Mouse (Mus musculus): ENCODE results near the gene Gm21874. TPM values are rescaled to one million over a fixed set of nuclear protein-coding genes. Genes with fewer than 3 reads are reported as not detected.
"Not testable (repeated sequence)": the region's sequence is repeated elsewhere in the genome, so short reads cannot be mapped to it uniquely, and the experiment has no call there.

Gene Gm21874
- total RNA-seq (2015; ENCODE audit: low replicate concordance) (not detected in 2 replicates), total RNA-seq (2017; ENCODE audit: low replicate concordance) (not detected in 2 replicates)

GRCm38 (mm10) chrY:9416048-9416447 lies at the start of gene Gm21874:
TSS of gene Gm21874 (minus strand) at chrY:9416148.
- not testable (repeated sequence) for ATAC-seq (replicated peaks; ENCODE audit: low FRiP score, poor library complexity, severe bottlenecking)

Other genes starting within 250 kb of the Gm21874 start
- gene Gm21721, start 214.0 kb downstream of the Gm21874 start, total RNA-seq (2015; ENCODE audit: low replicate concordance): not detected in 2 replicates
- gene Gm21721, start 214.0 kb downstream of the Gm21874 start, total RNA-seq (2017; ENCODE audit: low replicate concordance): not detected in 2 replicates
- not detected in 2 replicates for gene Gm21812, start 69.0 kb downstream of the Gm21874 start, total RNA-seq (2015; ENCODE audit: low replicate concordance)
- gene Gm21812, start 69.0 kb downstream of the Gm21874 start, total RNA-seq (2017; ENCODE audit: low replicate concordance): not detected in 2 replicates

Measured in erythroid progenitor cell, adult 5-6 weeks (primary cell).